Mouse (Mus musculus) layer of hippocampus, postnatal 10 days (tissue): ENCODE results near the gene Hoxb3. TPM values are rescaled to one million over a fixed set of nuclear protein-coding genes. Genes with fewer than 3 reads are reported as not detected.

ENCODE experiments used
- DNase-seq, 2 experiments: peaks; one replicate each; pipeline ENCODE4 v3.0.0; 2021; ENCODE audit warnings: low spot score in 2 of 2
- total RNA-seq, 2 experiments: library from RNA; stranded (reverse); gene quantifications; 2 replicates each; pipeline ENCODE4 v1.2.3; 2021

Gene Hoxb3
- total RNA-seq, 2 experiments from 2014 or later: not detected

- DNase-seq: no peak
Measured at GRCm38 (mm10) chr11:96338957-96339855, 16.1 kb downstream of the Hoxb3 start.

- no peak for DNase-seq
Measured at GRCm38 (mm10) chr11:96340698-96341365, 17.7 kb downstream of the Hoxb3 start.

GRCm38 (mm10) chr11:96341701-96342575 is 18.8 kb downstream of the Hoxb3 start:
- no peak for DNase-seq

- DNase-seq: no peak
Measured at GRCm38 (mm10) chr11:96342576-96342930, 19.4 kb downstream of the Hoxb3 start.

GRCm38 (mm10) chr11:96343206-96343745 is 20.1 kb downstream of the Hoxb3 start:
- no peak for DNase-seq

GRCm38 (mm10) chr11:96344061-96344877 is 21.1 kb downstream of the Hoxb3 start:
- DNase-seq: no peak

GRCm38 (mm10) chr11:96344878-96345159 is 21.7 kb downstream of the Hoxb3 start:
- DNase-seq: no peak

- no peak for DNase-seq
Measured at GRCm38 (mm10) chr11:96345220-96345892, 22.2 kb downstream of the Hoxb3 start.

- no peak for DNase-seq
Measured at GRCm38 (mm10) chr11:96345893-96346806, 23.0 kb downstream of the Hoxb3 start.

GRCm38 (mm10) chr11:96346916-96347520 is 23.9 kb downstream of the Hoxb3 start:
- no peak for DNase-seq

- no peak for DNase-seq
Measured at GRCm38 (mm10) chr11:96347717-96348116, 24.6 kb downstream of the Hoxb3 start.

- DNase-seq: no peak
Measured at GRCm38 (mm10) chr11:96348141-96348928, 25.2 kb downstream of the Hoxb3 start.

GRCm38 (mm10) chr11:96348988-96349387 is 25.9 kb downstream of the Hoxb3 start:
- no peak for DNase-seq

- no peak for DNase-seq
Measured at GRCm38 (mm10) chr11:96349491-96350340, 26.6 kb downstream of the Hoxb3 start.

GRCm38 (mm10) chr11:96350341-96350624 is 27.2 kb downstream of the Hoxb3 start, which contains the start of gene Hoxb2:
Gene Hoxb2 (plus strand): TSS chr11:96350525.
- DNase-seq: no peak

GRCm38 (mm10) chr11:96350791-96351190 is 27.7 kb downstream of the Hoxb3 start:
- DNase-seq: no peak

GRCm38 (mm10) chr11:96351312-96351711 is 28.2 kb downstream of the Hoxb3 start:
- no peak for DNase-seq
